Mouse (Mus musculus): Measurements from ENCODE around the gene Gm43517. TPM values are rescaled to one million over a fixed set of nuclear protein-coding genes. Genes with fewer than 3 reads are reported as not detected.

Gm43517 gene
- total RNA-seq, 2 experiments from 2014 or later, result not detected

GRCm38 (mm10) chr12:49401796-49402130, 16.8 kb downstream of the Gm43517 start:
- DNase-seq (ENCODE audit: low spot score), result no peak

GRCm38 (mm10) chr12:49409833-49410232, 24.9 kb downstream of the Gm43517 start:
- DNase-seq (ENCODE audit: low spot score), result no peak

- no peak for DNase-seq (ENCODE audit: low spot score)
Measured at GRCm38 (mm10) chr12:49417963-49418362, 33.0 kb downstream of the Gm43517 start.

Other genes with a start within 250 kb of the Gm43517 start
- not detected for gene Foxg1, start 2.5 kb upstream of the Gm43517 start, total RNA-seq (2021)

All from gastrocnemius, adult 18-20 months (tissue).